Mouse (Mus musculus) lung, embryonic 16.5 days (tissue): ENCODE results near the gene Pld1. TPM values are rescaled to one million over a fixed set of nuclear protein-coding genes. Genes with fewer than 3 reads are reported as not detected.
A peak's percentile ranks its signal among the peaks of the same experiment; 100 is the strongest.

Experiments
- ATAC-seq: fragments of 200-750 bp; cut with Nextera tagmentation; 2 replicates; pipeline ENCODE4 v1.8.0; 2017; ENCODE audit warnings: low read depth, mild to moderate bottlenecking, moderate library complexity
- H3K27ac ChIP-seq: fragments of 300-500 bp; sonication (generic); 2 replicates; pipeline ENCODE4 v1.5.1; 2014; ENCODE audit warnings: mild to moderate bottlenecking, control low read depth, low read length
- H3K27me3 ChIP-seq: fragments of 300-500 bp; sonication (generic); 2 replicates; pipeline ENCODE4 v1.6.1; 2014; ENCODE audit warnings: low read depth, low read length, mixed read lengths; ENCODE audit not compliant: control insufficient read depth, insufficient read depth
- H3K36me3 ChIP-seq: fragments of 300-500 bp; sonication (generic); 2 replicates; pipeline ENCODE4 v1.6.1; 2014; ENCODE audit warnings: low read length; ENCODE audit not compliant: control insufficient read depth, insufficient read depth
- H3K4me1 ChIP-seq: fragments of 300-500 bp; sonication (generic); replicated peaks from 2 replicates; pipeline ENCODE4 v1.6.1; 2014; ENCODE audit warnings: low read length, mixed read lengths; ENCODE audit not compliant: control insufficient read depth, insufficient read depth
- H3K4me2 ChIP-seq: fragments of 300-500 bp; sonication (generic); 2 replicates; pipeline ENCODE4 v1.6.1; 2014; ENCODE audit warnings: low read depth, low read length, control low read depth
- H3K4me3 ChIP-seq: fragments of 300-500 bp; sonication (generic); 2 replicates; pipeline ENCODE4 v1.5.1; 2014; ENCODE audit warnings: mild to moderate bottlenecking, low read length, control low read depth
- H3K9ac ChIP-seq: fragments of 300-500 bp; sonication (generic); 2 replicates; pipeline ENCODE4 v1.6.1; 2014; ENCODE audit warnings: low read length, control low read depth
- H3K9me3 ChIP-seq: fragments of 300-500 bp; sonication (generic); 2 replicates; pipeline ENCODE4 v1.6.1; 2016; ENCODE audit warnings: low read length; ENCODE audit not compliant: control insufficient read depth
- WGBS: fragments of 180-500 bp; shearing (Covaris S2); extraction: QIAGEN DNeasy Blood & Tissue Kit; methylation state at CpG from one replicate; pipeline ENCODE4 v1.1.7; 2014; 5-methylcytosine and 5-hydroxymethylcytosine counted together
- polyA plus RNA-seq: library from polyadenylated mRNA; unstranded; fragments of >200 nt; fragmentation: Nextera tagmentation; extraction: Ambion mirVana; gene quantifications from 2 replicates; pipeline ENCODE4 v1.2.1, GENCODE M21; 2015

The Pld1 gene
- polyA plus RNA-seq, 1 experiment from 2014 or later = 11.5 TPM

GRCm38 (mm10) chr3:28004321-28004720 lies 65.8 kb downstream of the Pld1 start:
- Histone ChIP-seq H3K4me2 (no peak overlapping the region), H3K4me1 (no peaks in the 10 kb centered on the region), H3K27ac (no peak overlapping the region), H3K36me3 (no peaks in the 10 kb centered on the region), H3K9ac (no peak overlapping the region), H3K4me3 (no peak overlapping the region), H3K9me3 (no peaks in the 10 kb centered on the region), H3K27me3 (no peaks in the 10 kb centered on the region)
- 72% methylated on average over 6 of the region's 6 CpGs for WGBS
- ATAC-seq = no peak

DNA sequence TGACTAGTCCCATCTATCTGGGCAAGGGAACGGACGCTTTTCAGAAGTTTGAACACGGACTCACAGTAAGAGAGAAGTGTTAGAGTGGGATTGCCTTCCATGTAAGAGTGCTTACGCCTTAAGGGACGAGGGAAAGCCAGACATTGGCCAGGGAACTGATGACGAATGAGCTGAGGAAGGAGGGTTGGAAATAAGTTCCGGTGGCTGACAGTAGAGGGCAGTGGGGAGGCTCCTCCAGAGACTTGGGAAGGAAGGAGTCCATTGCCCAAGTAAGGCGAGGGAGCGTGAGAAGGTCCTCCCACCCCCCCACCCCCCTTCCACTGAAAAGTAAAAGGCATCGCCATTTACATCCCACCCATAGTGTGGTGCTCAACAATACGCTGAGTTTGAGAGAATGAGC lies 69.2 kb downstream of the Pld1 start:
- no peak for ATAC-seq
- Histone ChIP-seq H3K27ac (no peak overlapping the region), H3K4me2 (no peak overlapping the region), H3K36me3 (no peaks in the 10 kb centered on the region), H3K4me3 (no peak overlapping the region), H3K4me1 (no peaks in the 10 kb centered on the region), H3K9me3 (no peaks in the 10 kb centered on the region), H3K27me3 (no peaks in the 10 kb centered on the region), H3K9ac (no peak overlapping the region)
- 84% methylated on average over 11 of the region's 11 CpGs for WGBS

- WGBS = 47% methylated on average over 4 of the region's 4 CpGs
- Histone ChIP-seq H3K36me3 (no peaks in the 10 kb centered on the region), H3K27me3 (no peaks in the 10 kb centered on the region), H3K9ac (no peak overlapping the region), H3K4me2 (no peak overlapping the region), H3K4me3 (no peak overlapping the region), H3K4me1 (no peaks in the 10 kb centered on the region), H3K9me3 (no peaks in the 10 kb centered on the region), H3K27ac (no peak overlapping the region)
- ATAC-seq = peak; percentile 38
Observed at GRCm38 (mm10) chr3:28008369-28008768, 69.9 kb downstream of the Pld1 start.

- Histone ChIP-seq H3K4me3 (no peak overlapping the region), H3K4me2 (no peak overlapping the region), H3K9me3 (peaks cover 4% of the 10 kb centered on the region; the same call in 1 of the 2 replicates), H3K9ac (no peak overlapping the region), H3K4me1 (no peaks in the 10 kb centered on the region), H3K27me3 (no peaks in the 10 kb centered on the region), H3K27ac (no peak overlapping the region), H3K36me3 (no peaks in the 10 kb centered on the region)
- 74% methylated on average over 7 of the region's 7 CpGs for WGBS
- no peak for ATAC-seq
Observed at GRCm38 (mm10) chr3:28012177-28012576, 73.7 kb downstream of the Pld1 start.

DNA sequence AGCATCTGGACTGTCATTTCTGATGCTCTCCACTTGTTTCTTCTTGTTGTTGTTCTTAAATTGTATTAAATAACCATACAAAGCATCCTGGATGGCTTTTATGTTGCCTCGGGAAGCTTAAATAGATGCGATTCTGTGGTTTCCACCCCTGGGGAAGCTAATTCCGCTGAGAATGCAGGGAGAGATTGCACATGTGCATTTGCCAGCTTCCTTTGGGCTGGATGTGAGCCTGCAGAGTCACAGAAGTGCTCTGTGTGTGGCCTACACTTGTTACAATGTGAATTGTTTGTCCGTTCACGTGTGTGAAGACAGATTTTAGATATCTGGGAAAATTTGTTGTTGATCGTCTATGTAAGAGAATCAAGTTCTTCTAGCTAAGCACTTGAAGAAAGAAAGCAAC lies 74.9 kb downstream of the Pld1 start:
- H3K27ac ChIP-seq = no peak overlapping the region
- H3K4me3 ChIP-seq = no peak overlapping the region
- H3K4me2 ChIP-seq = no peak overlapping the region
- no peaks in the 10 kb centered on the region for H3K4me1 ChIP-seq
- WGBS = 69% methylated on average over 6 of the region's 6 CpGs
- no peak overlapping the region for H3K9ac ChIP-seq
- H3K36me3 ChIP-seq = no peaks in the 10 kb centered on the region
- H3K27me3 ChIP-seq = no peaks in the 10 kb centered on the region
- H3K9me3 ChIP-seq = peaks cover 4% of the 10 kb centered on the region; the same call in 1 of the 2 replicates
- no peak for ATAC-seq

GRCm38 (mm10) chr3:28017002-28017401 lies 78.5 kb downstream of the Pld1 start:
- H3K27me3 ChIP-seq = no peaks in the 10 kb centered on the region
- no peak overlapping the region for H3K4me3 ChIP-seq
- no peak overlapping the region for H3K4me2 ChIP-seq
- H3K36me3 ChIP-seq = no peaks in the 10 kb centered on the region
- H3K4me1 ChIP-seq = peaks cover 6% of the 10 kb centered on the region
- ATAC-seq = no peak
- H3K27ac ChIP-seq = no peak overlapping the region
- no peak overlapping the region for H3K9ac ChIP-seq
- peaks cover 4% of the 10 kb centered on the region; the same call in 1 of the 2 replicates for H3K9me3 ChIP-seq
- 87% methylated on average over 2 of the region's 2 CpGs for WGBS

GRCm38 (mm10) chr3:28019727-28020126 lies 81.2 kb downstream of the Pld1 start:
- peaks cover under 1% of the 10 kb centered on the region; the same call in 1 of the 2 replicates for H3K9me3 ChIP-seq
- H3K4me1 ChIP-seq = peaks cover 11% of the 10 kb centered on the region
- WGBS = 46% methylated on average over 4 of the region's 4 CpGs
- H3K9ac ChIP-seq = no peak overlapping the region
- H3K27me3 ChIP-seq = no peaks in the 10 kb centered on the region
- no peak overlapping the region for H3K4me2 ChIP-seq
- no peak overlapping the region for H3K27ac ChIP-seq
- no peak for ATAC-seq
- no peak overlapping the region for H3K4me3 ChIP-seq
- H3K36me3 ChIP-seq = no peaks in the 10 kb centered on the region

GRCm38 (mm10) chr3:28020404-28020803 lies 81.9 kb downstream of the Pld1 start:
- Histone ChIP-seq H3K9me3 (no peaks in the 10 kb centered on the region), H3K36me3 (no peaks in the 10 kb centered on the region), H3K27ac (peak overlapping the region; percentile 69), H3K4me2 (no peak overlapping the region), H3K4me1 (peaks cover 11% of the 10 kb centered on the region), H3K27me3 (no peaks in the 10 kb centered on the region), H3K9ac (no peak overlapping the region), H3K4me3 (no peak overlapping the region)
- no peak for ATAC-seq
- WGBS = 92% methylated on average over 2 of the region's 2 CpGs

DNA sequence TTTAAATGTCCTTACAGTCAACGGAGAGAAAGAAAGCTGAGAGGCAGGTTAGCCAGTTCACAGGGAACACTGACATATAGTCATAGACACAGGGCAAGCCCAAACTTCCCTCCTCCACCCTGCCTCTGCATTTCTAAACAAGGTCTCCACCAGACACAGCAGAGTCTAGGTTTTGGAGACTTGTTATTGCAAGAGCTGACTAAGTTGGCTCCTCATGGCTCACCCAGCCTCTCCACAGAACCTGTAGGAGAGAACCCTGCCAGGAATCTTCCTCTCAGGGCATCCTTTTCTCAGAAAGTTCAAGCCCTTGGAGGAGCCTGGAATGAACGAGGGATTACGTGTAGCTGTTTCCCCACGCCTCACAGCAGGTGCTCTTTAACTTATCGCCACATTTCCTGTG lies 83.7 kb downstream of the Pld1 start:
- no peaks in the 10 kb centered on the region for H3K27me3 ChIP-seq
- H3K9me3 ChIP-seq = no peaks in the 10 kb centered on the region
- H3K9ac ChIP-seq = no peak overlapping the region
- H3K4me3 ChIP-seq = no peak overlapping the region
- H3K4me2 ChIP-seq = no peak overlapping the region
- no peaks in the 10 kb centered on the region for H3K36me3 ChIP-seq
- H3K27ac ChIP-seq = peak overlapping the region; percentile 55; the same call in 1 of the 2 replicates
- no peak for ATAC-seq
- WGBS = 56% methylated on average over 5 of the region's 5 CpGs
- H3K4me1 ChIP-seq = peaks cover 15% of the 10 kb centered on the region

- H3K4me2 ChIP-seq = no peak overlapping the region
- H3K9ac ChIP-seq = no peak overlapping the region
- ATAC-seq = no peak
- no peaks in the 10 kb centered on the region for H3K27me3 ChIP-seq
- WGBS = 39% methylated on average over 3 of the region's 3 CpGs
- no peak overlapping the region for H3K4me3 ChIP-seq
- peaks cover 15% of the 10 kb centered on the region for H3K4me1 ChIP-seq
- no peak overlapping the region for H3K27ac ChIP-seq
- no peaks in the 10 kb centered on the region for H3K9me3 ChIP-seq
- H3K36me3 ChIP-seq = no peaks in the 10 kb centered on the region; the same call in 1 of the 2 replicates
Observed at GRCm38 (mm10) chr3:28026876-28027275, 88.4 kb downstream of the Pld1 start.
